Mouse (Mus musculus): ENCODE results near the gene Rps27l. TPM values are rescaled to one million over a fixed set of nuclear protein-coding genes. Genes with fewer than 3 reads are reported as not detected.

Gene Rps27l
- polyA plus RNA-seq, 1 experiment from 2014 or later: 777 TPM

DNA sequence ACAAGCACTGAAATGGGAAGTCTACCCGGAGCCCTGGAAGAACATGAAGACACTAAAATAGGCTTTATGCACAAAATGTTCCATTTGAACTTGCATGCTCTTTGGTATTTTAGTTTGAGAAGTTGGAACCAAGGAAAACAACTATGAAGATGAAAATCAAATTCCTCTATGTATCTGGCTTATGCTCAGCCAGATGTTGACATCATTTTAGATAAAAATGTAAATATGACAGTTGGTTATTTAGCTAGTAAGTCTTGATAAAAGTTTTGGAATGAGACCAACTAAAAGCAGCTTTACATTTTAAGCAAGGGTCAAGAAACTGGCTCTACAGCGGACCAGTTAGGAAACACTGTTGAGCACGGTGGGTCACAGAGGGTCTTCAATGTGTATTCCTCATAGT lies 31.3 kb upstream of the Rps27l start:
- WGBS: 94% methylated on average over 3 of the region's 3 CpGs
- Histone ChIP-seq H3K4me1 (peaks cover 48% of the 10 kb centered on the region), H3K27ac (replicated peaks) (no peak overlapping the region), H3K27me3 (replicated peaks; ENCODE audit: low read depth, poor library complexity, severe bottlenecking) (no peaks in the 10 kb centered on the region), H3K4me3 (no peak overlapping the region), H3K9me3 (no peaks in the 10 kb centered on the region), H3K36me3 (replicated peaks) (peaks cover 33% of the 10 kb centered on the region)
- no peak for DNase-seq (ENCODE audit: low spot score)

DNA sequence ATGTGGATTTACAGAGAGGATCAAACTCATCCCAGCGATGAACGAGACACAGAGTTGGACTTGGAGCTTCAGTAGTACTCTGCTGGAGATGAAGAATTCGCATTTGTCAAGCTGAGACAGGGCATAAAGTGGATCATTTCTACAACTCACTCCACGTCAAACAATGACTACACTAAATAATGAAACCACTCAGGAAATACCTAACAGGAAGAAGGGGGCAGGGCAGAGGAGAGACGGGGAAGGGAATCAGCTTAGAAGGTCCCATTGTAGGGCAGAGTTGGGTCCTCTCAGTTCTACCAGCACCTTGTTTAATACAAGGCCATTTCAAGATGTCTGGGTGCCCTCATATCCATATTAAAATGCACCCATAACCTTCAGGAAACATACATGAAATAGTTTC lies 30.5 kb upstream of the Rps27l start:
- Histone ChIP-seq H3K27me3 (replicated peaks; ENCODE audit: low read depth, poor library complexity, severe bottlenecking) (no peaks in the 10 kb centered on the region), H3K27ac (replicated peaks) (no peak overlapping the region), H3K36me3 (replicated peaks) (peaks cover 31% of the 10 kb centered on the region), H3K4me3 (no peak overlapping the region; the same call in 1 of the 2 replicates), H3K4me1 (peaks cover 47% of the 10 kb centered on the region), H3K9me3 (no peaks in the 10 kb centered on the region)
- no peak for DNase-seq (ENCODE audit: low spot score)
- 70% methylated on average over 5 of the region's 5 CpGs for WGBS

DNA sequence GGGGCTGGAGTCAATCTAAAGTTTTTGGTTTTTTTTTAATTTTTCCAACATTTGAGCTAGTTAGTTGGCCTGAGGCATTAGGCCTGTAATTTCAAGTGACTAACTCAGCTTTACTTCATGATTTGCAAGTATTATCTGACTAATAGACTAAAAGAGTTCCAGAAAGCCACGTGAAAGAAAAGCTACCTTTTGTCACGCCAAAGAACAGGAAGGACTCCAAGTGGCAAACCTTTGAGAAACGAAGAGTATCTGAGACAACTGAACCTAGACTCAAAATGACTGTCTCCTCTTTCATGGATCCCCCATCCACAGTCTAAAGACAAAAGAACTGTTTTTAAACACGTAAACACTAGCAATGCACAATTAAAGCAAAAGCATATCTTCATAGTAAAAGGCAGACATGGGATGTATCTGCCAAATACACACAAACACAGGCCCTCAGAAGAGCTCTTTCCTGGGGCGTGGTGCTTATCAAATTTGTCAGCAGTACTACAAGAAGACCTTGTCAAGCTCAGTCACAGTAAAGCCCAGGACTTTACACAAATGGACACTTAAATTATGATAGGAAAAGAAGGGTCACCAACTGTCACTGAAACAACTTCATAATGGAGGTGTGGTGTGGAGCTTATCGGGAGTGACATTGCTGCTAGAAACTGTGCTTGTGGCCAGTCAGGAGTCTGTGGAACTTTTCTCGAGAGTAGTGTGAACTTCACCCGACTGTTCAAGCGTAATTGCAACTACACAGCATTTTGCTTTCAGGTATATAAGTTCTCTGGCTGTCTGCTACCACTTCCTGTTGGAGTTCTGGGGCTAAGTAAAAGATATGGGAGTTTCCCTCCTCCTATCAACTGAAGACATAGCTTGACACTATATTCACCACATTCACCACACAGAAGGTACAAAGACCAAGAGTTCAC lies 29.8 kb upstream of the Rps27l start:
- Histone ChIP-seq H3K9me3 (no peaks in the 10 kb centered on the region), H3K4me3 (no peak overlapping the region), H3K27me3 (replicated peaks; ENCODE audit: low read depth, poor library complexity, severe bottlenecking) (peaks cover 5% of the 10 kb centered on the region; the same call in 1 of the 2 replicates), H3K27ac (replicated peaks) (no peak overlapping the region), H3K4me1 (peaks cover 50% of the 10 kb centered on the region), H3K36me3 (replicated peaks) (peaks cover 26% of the 10 kb centered on the region; the same call in 1 of the 2 replicates)
- 85% methylated on average over 9 of the region's 9 CpGs for WGBS
- no peak for DNase-seq (ENCODE audit: low spot score)

DNA sequence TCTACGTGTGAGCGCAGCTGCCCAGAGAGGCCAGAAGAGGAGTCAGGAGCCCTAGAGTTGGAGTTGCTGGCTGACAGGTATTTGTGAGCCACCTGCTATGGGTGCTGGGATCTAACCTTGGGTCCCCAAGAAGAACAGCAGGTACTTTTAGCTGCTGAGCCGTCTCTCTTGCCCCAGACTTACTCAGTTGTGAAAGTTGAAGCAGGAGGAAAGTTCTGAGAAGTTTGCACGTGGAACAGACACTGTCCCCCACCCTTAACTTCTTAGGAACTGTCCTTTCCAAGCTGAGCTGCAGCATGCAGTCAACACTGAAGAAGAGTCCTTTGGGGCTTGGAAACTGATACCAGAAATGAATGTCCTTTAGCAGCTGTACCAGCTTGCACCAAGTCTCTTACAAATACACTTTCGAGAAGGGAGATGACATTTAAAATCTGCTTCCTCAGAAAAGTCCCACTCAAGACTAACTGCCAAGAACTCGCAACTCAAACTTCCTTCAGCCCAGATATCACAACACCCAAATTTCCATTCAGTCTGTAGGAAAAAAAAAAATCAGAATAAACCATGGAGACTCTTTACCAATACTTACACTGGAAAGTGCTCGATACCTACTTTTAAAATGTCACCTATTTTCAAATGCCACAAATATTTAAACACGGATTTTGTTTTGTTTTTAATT lies 28.5 kb upstream of the Rps27l start:
- WGBS: 91% methylated on average over 8 of the region's 8 CpGs
- H3K4me1 ChIP-seq: peaks cover 50% of the 10 kb centered on the region

DNA sequence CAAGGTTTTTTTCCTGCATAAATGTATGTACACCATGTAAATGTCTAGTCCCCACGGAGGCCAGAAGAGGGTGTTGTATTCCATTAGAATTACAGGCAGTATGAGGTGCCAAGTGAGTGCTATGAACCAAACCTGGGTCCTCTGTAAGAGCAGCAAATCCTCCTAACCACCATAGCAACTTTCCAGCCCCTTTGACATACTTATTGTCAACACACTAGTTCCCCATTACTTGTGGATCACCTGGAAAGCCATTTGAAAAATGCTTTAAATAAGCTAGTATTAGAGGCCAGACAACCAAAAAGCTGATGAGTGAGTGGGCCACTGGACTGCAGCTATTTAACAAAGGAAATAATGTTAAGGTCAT lies 28.0 kb upstream of the Rps27l start:
- peaks cover 50% of the 10 kb centered on the region for H3K4me1 ChIP-seq
- no peak overlapping the region for H3K27ac ChIP-seq (replicated peaks)
- 0 out of 2 replicates have a peak overlapping the region, but pooled peaks have one; percentile 97 for H3K4me3 ChIP-seq
- peaks cover 21% of the 10 kb centered on the region; the same call in 1 of the 2 replicates for H3K36me3 ChIP-seq (replicated peaks)
- DNase-seq (ENCODE audit: low spot score): no peak
- no peaks in the 10 kb centered on the region for H3K9me3 ChIP-seq
- WGBS: 73% methylated on average over 1 of the region's 1 CpGs
- peaks cover 6% of the 10 kb centered on the region; the same call in 1 of the 2 replicates for H3K27me3 ChIP-seq (replicated peaks; ENCODE audit: low read depth, poor library complexity, severe bottlenecking)

More for the DNA sequence above, 28.5 kb upstream of the Rps27l start:
- Histone ChIP-seq H3K9me3 (no peaks in the 10 kb centered on the region), H3K27me3 (replicated peaks; ENCODE audit: low read depth, poor library complexity, severe bottlenecking) (peaks cover 6% of the 10 kb centered on the region; the same call in 1 of the 2 replicates), H3K4me3 (no peak overlapping the region), H3K36me3 (replicated peaks) (peaks cover 24% of the 10 kb centered on the region; the same call in 1 of the 2 replicates), H3K27ac (replicated peaks) (no peak overlapping the region)
- DNase-seq (ENCODE audit: low spot score): no peak

DNA sequence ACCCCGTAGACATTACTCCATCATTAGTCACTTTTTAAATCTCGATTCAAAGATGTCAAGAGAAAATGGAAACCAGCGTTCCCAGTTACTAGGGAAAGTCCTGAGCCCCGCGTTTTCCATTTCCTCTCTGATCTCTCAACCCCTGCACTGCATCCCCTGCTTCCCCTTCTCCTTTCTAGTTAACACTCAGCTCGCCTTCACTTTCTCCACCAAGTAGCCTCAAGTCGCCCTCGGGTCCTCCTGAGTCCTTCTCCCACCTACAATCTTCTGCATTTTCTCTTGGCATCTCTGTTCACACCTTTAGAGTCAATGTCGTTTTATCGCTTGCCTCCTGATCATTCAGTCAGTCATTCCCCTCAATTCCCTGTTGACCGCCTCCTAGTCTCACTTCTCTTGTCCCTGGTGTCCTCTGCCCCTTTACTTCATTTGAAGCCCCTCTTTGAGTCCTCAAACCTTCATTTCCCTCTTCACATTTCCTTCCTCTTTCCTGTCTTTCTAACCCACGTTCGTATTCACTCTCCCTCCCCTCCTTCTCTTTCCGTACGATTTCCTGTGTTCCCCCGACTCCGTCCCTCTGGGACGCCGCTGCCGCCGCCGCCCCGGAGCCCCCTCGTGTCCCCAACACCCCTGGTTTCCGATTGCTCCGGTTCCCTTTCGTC lies 27.1 kb upstream of the Rps27l start:
- Histone ChIP-seq H3K4me1 (peaks cover 47% of the 10 kb centered on the region), H3K4me3 (peak overlapping the region; percentile 97), H3K27ac (replicated peaks) (peak overlapping the region; percentile 95), H3K27me3 (replicated peaks; ENCODE audit: low read depth, poor library complexity, severe bottlenecking) (peaks cover 6% of the 10 kb centered on the region; the same call in 1 of the 2 replicates), H3K9me3 (no peaks in the 10 kb centered on the region), H3K36me3 (replicated peaks) (peaks cover 14% of the 10 kb centered on the region; the same call in 1 of the 2 replicates)
- WGBS: 2% methylated on average over 27 of the region's 27 CpGs
- DNase-seq (ENCODE audit: low spot score): peak; percentile 22

DNA sequence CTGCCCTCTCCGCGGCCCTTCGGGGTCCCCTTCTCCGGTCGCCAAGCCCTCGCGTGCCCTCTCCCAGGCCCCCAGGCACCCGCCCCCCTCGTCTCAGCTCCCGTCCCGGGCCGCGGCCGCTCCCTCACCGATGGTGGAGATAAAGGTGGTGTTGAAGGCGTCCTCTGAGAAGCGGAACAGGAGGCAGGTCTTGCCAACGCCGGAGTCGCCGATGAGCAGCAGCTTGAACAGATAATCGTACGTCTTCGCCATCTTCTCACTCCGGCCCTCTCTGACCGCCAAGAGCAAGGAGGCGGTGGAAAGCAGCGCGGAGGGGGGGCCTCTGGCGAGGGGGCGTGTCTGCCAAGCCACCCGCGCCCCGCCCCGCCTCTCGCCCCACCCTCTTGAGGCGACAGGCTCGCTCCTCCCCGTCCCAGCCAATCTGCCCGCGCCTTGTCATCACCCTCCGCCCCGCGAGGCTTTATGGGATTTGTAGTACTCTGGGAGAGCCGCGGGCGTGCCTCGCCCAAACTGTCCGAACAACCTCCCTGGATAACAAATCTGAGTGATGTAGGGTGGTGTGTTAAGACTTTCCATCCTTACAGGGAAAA lies 26.4 kb upstream of the Rps27l start, which contains the start of gene Rab8b:
Gene Rab8b, minus strand, starts transcription at position 306 of the 590 bp plus-strand sequence.
- H3K27ac ChIP-seq (replicated peaks): peak within 1 kb of the TSS; percentile 95

DNA sequence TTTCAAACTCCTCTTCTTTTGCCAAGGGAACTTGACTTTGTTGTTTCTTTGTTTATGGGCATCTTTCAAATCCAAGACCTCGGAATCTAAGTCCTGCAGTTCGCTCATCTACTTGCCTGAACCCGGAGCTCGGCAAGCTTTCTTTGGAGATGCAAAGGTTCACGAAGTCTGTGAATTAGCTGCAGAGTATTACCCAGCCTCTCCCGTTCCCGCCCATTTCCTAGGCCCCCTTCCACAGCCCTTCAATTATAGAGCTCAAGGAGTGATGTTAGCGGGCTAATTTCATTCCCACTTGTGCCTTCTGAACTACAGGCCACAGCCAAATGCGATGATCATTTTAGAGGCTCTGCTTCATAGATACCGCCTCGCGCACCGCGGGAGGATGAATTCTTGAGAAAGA lies 25.9 kb upstream of the Rps27l start:
- under 1% methylated on average over 14 of the region's 14 CpGs for WGBS
- DNase-seq (ENCODE audit: low spot score): no peak
- H3K27me3 ChIP-seq (replicated peaks; ENCODE audit: low read depth, poor library complexity, severe bottlenecking): peaks cover 6% of the 10 kb centered on the region; the same call in 1 of the 2 replicates
- H3K4me3 ChIP-seq: peak overlapping the region; percentile 97
- H3K27ac ChIP-seq (replicated peaks): peak overlapping the region; percentile 95
- peaks cover 9% of the 10 kb centered on the region; the same call in 1 of the 2 replicates for H3K36me3 ChIP-seq (replicated peaks)
- H3K9me3 ChIP-seq: no peaks in the 10 kb centered on the region
- H3K4me1 ChIP-seq: peaks cover 40% of the 10 kb centered on the region

More for the DNA sequence above, 26.4 kb upstream of the Rps27l start, which contains the start of gene Rab8b:
- Histone ChIP-seq H3K4me3 (peak within 1 kb of the TSS; percentile 97), H3K4me1 (peaks cover 42% of the 10 kb centered on the region), H3K9me3 (no peaks in the 10 kb centered on the region), H3K36me3 (replicated peaks) (peaks cover 9% of the 10 kb centered on the region; the same call in 1 of the 2 replicates), H3K27me3 (replicated peaks; ENCODE audit: low read depth, poor library complexity, severe bottlenecking) (peaks cover 6% of the 10 kb centered on the region; the same call in 1 of the 2 replicates)
- WGBS: under 1% methylated on average over 49 of the region's 49 CpGs
- DNase-seq (ENCODE audit: low spot score): peak; percentile 100

DNA sequence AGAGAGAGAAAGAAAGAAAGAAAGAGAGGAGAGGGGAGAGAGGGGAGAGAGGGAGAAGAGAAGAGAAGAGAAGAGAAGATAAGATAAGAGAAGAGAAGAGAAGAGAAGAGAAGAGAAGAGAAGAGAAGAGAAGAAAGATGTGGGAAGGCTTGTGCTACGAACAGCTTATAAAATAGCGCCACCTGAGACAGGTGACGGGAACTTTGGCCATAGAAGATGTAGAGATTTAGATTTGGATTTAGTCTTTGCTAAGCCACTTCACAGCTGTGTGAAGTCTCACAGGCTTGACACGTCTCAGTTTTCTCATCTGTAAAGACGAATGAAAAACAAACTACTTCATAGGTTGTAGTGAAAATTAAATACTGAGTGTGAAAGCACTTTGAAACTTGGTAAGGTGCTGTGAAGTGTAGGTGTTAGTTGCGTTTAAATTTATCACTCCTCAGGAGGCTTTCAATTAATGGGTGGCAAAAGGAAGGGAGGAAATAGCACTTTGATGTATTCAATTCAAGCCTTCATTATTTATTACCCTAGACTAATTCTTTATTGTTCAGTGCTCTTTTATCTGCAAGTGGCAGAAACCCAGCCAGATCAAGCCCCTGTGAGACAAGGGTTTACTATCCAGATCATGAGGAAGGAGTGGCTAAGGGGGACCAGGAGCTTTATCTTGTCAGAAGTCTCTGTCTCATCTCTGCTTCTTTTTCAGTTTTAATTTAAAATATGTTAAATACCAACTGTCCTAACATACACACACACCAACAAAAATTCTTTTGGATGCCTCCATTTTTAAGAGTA lies 25.2 kb upstream of the Rps27l start:
- Histone ChIP-seq H3K4me1 (peaks cover 33% of the 10 kb centered on the region), H3K4me3 (peak overlapping the region; percentile 97), H3K27ac (replicated peaks) (peak overlapping the region; percentile 95; the same call in 1 of the 2 replicates), H3K9me3 (no peaks in the 10 kb centered on the region), H3K27me3 (replicated peaks; ENCODE audit: low read depth, poor library complexity, severe bottlenecking) (peaks cover 6% of the 10 kb centered on the region; the same call in 1 of the 2 replicates), H3K36me3 (replicated peaks) (peaks cover 9% of the 10 kb centered on the region; the same call in 1 of the 2 replicates)
- WGBS: 14% methylated on average over 6 of the region's 6 CpGs
- DNase-seq (ENCODE audit: low spot score): no peak

DNA sequence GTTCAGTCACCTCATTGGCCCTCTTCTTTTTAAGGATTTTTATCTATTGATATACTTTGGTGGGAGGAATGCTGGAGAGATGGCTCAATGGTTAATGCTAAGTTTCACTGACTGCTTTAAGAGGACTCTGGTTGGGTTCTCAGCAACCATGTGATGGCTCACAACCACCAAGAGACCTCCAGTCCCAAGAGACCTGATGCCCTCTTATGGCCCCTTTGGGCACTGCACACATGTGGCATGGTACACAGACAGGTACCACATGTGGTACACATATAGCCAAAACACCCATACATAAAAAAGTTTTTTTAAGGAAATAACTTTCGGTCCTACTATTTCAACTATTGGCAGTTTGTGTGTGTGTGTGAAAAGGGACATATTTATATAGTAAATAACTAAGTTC lies 23.8 kb upstream of the Rps27l start:
- H3K4me1 ChIP-seq: peaks cover 20% of the 10 kb centered on the region

DNA sequence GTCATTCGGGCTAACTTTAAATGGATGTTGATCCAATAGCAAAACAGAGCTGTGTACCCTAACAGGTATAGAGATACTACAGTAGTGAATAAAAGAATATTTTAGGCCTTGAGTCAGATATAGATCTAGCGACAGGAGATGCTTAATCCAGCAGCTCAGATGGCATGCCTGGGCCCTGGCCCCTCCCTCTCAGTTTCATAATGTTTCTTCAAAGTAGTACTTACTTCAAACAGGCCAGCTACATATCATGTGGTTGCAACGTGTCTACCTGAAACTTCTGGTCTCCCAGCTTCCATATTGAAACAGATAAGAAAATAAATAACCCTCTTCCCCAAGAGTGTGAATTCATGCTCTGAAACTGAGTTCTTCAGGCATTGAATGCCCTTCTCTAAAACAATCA lies 20.0 kb upstream of the Rps27l start:
- H3K27me3 ChIP-seq (replicated peaks; ENCODE audit: low read depth, poor library complexity, severe bottlenecking): peaks cover 3% of the 10 kb centered on the region; the same call in 1 of the 2 replicates
- H3K36me3 ChIP-seq (replicated peaks): no peaks in the 10 kb centered on the region
- H3K4me1 ChIP-seq: peaks cover 7% of the 10 kb centered on the region
- no peaks in the 10 kb centered on the region for H3K9me3 ChIP-seq
- no peak overlapping the region for H3K4me3 ChIP-seq
- no peak overlapping the region for H3K27ac ChIP-seq (replicated peaks)
- DNase-seq (ENCODE audit: low spot score): no peak
- 78% methylated on average over 3 of the region's 3 CpGs for WGBS

More for the DNA sequence above, 23.8 kb upstream of the Rps27l start:
- peaks cover 3% of the 10 kb centered on the region; the same call in 1 of the 2 replicates for H3K36me3 ChIP-seq (replicated peaks)
- peaks cover 6% of the 10 kb centered on the region; the same call in 1 of the 2 replicates for H3K27me3 ChIP-seq (replicated peaks; ENCODE audit: low read depth, poor library complexity, severe bottlenecking)
- no peak overlapping the region for H3K4me3 ChIP-seq
- WGBS: 92% methylated on average over 1 of the region's 1 CpGs
- no peak overlapping the region for H3K27ac ChIP-seq (replicated peaks)
- H3K9me3 ChIP-seq: no peaks in the 10 kb centered on the region
- DNase-seq (ENCODE audit: low spot score): no peak

All from embryonic facial prominence, embryonic 10.5 days (tissue).